Mouse (Mus musculus) cerebellum, postnatal 14 days (tissue): ENCODE measurements around the gene Snx25.
A peak's percentile ranks its signal among the peaks of the same experiment; 100 is the strongest.
"Not testable (repeated sequence)": the region's sequence is repeated elsewhere in the genome, so short reads cannot be mapped to it uniquely, and the experiment has no call there.

Experiments
- DNase-seq, 2 experiments: peaks; one replicate each; pipeline ENCODE4 v3.0.0; 2021; ENCODE audit warnings: mixed read lengths in 2 of 2

The Snx25 gene

DNA sequence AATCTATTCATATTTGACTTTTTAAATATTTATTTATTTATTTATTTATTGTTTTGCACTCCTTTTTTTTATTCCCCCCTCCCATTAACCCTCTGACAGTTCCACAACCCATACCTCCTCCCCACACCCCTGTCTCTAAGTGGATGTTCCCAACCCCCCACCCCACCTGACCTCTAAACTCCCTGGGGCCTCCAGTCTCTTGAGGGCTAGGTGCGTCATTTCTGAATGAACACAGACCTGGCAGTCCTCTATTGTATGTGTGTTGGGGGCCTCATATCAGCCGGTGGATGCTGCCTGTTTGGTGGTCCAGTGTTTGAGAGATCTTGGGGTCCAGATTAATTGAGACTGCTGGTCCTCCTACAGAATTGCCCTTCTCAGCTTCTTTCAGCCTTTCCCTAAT is 16.4 kb downstream of the Snx25 start:
- DNase-seq, result not testable (repeated sequence)

DNA sequence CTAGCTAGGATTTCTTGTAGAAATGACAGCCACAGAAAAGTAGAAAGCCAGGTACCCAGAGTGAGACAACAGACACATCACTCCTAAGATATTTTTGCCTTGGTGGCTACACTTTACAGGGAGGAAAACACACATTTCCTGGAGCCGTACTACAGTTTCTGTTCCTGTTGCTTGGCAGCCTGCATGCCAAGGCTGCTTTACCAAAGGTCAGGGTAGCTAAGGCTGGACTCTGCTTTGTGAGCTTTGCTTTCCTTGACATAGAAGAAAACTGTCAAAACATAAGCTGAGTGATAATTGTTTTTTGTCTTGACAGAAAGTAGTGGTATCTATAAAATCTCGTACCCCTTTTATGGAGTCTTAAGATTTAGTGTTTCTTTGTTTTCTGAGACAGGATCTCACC is 21.5 kb downstream of the Snx25 start:
- DNase-seq, result no peak

DNA sequence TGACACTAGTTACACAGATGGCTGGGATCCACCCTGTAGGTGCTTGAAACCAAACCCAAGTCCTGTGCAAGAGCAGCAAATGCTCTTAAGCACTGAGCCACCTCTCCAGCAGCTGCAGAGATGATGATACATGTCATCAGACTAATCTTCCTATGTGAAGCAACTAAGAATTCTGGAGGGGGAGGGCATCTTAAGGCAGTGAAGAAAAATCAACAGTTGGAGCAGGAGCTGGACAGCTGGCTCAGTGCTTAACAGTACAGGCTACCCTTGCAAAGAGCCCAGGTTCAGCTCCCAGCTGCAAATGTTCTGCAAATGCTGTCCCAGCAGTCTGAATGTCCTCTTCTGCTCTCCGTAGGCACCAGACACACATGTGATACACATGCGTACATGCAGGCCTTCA is 29.5 kb downstream of the Snx25 start:
- no peak for DNase-seq

DNA sequence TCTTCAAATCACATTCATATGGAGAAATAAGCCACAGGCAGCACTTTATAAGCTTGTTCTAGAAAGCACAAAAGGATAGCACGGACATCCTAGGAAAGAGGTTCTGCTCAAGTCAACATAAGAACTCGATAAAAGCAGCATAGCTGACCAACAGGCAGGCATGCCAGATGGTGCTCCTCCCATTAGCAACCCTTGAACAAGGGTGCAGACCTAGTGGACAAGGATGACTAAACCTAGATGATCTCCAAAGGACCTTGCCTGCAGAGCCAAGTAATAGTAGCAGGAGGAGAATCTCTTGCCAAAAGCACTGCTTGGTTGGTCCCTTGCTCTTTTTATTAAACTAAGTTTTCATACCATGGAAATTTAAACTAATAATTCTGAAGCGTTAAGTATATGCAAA is 32.8 kb downstream of the Snx25 start:
- no peak for DNase-seq

DNA sequence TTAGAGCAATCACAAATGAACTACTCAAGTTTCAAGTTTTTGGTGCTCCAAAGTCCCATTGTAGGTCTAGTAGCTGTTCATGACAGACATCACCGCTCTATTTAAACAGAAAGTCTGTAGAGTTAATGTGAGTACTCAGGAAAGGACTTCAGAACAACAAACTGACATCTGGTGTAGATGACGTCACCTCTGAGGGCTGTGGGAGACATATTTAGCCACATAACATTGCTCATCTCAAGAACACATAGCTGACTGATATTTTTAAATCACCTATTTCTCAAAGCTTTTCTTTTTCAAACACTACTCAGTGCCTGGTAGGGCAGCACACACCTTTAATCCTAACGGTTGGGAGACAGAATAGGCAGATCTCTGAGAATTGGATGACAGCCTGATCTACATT is 34.8 kb downstream of the Snx25 start:
- no peak for DNase-seq

DNA sequence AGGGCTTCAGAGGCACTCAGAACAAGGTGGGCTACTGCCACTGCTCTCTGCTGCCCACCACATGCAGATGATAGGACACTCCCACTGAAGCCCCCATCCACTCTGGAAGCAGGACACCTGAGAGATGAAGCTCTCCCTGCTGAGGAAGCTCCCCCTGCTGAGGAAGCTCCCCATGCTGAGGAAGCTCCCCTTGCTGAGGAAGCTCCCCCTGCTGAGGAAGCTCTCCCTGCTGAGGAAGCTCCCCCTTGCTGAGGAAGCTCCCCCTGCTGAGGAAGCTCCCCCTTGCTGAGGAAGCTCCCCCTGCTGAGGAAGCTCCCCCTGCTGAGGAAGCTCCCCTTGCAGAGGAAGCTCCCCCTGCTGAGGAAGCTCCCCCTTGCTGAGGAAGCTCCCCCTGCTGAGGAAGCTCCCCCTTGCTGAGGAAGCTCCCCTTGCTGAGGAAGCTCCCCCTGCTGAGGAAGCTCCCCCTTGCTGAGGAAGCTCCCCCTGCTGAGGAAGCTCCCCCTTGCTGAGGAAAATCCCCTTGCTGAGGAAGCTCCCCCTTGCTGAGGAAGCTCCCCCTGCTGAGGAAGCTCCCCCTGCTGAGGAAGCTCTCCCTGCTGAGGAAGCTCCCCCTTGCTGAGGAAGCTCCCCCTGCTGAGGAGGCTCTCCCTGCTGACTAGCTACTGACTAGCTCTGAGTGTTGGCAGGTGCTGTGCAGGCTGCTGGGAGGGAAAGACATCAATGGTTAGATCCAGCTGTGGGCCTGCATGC is 38.4 kb downstream of the Snx25 start:
- DNase-seq, result not testable (repeated sequence)

DNA sequence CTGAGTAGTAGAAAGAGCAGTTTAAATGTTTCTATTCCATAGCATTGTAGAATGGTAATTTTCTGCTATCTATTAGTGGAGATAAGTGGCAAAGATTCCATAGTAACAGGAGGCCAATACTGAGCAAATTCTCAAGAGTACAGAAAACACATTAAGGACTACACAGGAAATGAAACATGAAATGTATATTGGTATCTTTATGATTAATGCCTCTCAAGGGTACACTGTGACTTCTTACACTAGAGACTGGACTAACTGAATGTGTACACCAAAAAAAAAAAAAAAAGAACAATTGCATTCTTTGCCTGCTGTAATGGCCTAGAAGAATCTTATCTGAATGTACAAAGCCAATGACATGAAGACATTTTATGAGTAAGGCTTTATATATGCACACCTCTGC is 44.3 kb downstream of the Snx25 start:
- DNase-seq, result no peak

DNA sequence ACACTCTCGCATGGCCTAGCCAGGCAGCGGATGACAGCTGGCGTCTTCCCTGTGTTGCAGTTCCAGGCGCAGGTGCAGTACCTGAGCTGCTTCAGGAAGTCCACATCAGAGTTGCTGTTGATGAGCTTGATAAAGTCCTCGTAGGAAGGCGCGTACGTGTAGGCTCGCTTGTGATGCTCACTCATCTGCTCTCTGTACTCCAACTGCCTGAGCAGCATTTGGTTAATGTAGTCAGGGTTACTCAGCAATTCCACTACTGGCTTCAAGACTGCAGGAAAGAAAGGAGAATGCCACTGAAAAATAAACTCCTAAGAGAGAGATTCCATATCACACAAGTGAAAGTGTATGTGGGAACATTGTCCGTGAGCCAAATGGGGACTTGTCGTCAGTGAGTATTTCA is 48.5 kb downstream of the Snx25 start:
- DNase-seq, result no peak

DNA sequence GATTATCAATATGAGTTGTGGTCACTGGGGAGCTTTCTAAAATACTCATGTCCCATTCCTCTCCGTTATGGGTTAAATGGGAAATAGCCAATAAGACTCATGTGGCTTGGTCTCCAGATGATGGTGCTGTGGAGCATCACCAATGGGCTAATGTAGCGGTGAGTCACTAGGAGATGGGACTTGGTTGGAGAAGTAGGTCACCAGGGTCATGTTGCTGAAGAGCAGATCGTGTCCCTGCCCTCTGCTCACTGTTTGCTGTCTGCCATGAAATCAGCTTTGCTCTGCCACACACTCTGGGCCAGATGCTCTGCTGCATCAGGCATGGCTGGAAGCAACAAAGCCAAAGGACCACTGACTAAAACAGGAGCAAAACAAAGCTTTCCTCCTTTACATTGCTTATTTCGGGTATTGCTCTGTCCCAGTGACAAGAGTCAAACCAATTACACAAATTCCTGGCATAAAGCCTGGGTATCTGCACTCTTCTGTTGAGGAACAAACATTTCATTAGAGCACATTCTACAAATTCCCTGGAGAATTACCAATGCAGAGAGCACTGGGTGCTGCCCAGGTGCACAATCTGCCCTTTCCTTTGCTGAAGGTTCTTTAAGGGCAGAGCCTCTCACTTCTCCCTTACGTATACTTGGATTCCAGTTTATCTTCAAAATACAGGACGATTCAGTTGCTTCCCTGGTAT is 59.1 kb downstream of the Snx25 start:
- no peak for DNase-seq

DNA sequence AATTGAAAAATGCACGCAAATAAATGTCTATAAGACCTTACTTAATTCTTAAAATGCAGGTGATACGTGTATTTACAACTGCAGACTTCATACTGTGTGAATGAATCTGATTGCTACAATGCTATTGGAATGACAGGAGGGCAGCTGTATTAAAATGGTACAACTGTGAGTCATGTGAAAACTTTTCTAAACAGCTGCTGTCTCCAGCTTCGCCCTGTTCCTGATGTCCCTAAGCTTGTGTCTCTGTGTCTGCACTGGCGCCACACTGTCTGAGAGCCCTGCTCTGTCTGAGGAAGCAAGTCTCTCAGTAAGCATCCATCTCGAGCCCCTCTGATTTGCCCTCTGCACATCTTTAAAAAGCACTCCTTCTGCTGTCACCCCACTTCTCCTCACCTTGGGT is 68.8 kb downstream of the Snx25 start:
- DNase-seq, result no peak

DNA sequence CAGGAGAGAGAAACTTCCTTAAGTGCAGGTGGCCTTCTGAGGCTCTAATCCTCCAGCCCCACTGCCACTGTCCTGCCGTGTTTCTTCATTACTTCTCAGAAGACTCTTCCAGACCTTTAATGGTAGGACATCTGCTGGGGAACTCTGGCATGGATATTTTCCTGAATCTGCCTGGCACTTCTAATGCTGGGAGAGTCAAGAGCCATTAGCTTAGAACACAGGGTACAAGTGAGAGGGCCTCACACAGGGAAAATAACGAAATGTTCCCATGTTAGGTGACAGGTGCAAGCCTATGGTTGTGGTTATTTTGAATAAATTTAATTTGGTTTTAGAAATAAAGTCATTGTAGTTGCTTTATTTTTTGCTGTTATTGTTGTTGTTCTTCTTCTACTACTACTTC is 70.9 kb downstream of the Snx25 start:
- DNase-seq, result no peak

DNA sequence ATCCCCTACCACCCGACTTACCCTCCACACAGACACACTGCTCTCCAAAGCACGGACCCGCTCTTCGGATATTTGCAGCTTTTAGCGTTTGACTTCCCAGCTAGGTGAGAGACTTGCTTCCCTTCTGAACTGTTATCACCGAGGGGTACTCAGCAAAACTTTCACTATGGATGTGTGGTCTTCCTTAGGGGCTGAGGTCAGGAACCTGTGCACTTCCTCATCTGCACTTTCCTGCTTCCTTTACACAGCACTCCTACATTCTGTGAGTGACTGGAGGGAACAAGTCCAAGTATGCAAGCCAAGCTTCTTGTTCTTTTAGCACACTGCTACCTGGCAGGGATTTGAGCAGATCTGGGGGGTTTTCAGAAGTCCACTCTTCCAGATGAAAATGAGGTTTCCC is 73.1 kb downstream of the Snx25 start:
- DNase-seq, result no peak

DNA sequence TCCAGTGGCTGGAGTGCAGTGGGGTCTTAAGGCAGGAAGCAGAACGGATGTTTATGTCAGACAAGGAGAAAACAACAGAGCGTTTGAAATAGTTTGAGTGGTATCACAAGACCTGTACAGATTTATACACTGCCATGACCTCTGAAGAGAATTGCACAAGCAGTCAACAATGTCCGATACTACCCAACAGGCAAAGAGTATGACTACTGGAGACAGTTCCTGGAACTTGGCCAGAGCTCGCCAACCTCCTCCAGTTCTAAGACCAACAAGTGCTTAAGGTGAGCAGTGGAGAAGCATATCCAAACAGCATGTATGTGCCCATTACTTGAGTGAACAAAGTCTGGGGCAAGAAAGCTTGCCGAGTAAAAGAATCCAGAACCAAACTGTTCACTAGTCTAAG is 76.7 kb downstream of the Snx25 start:
- DNase-seq, result no peak

DNA sequence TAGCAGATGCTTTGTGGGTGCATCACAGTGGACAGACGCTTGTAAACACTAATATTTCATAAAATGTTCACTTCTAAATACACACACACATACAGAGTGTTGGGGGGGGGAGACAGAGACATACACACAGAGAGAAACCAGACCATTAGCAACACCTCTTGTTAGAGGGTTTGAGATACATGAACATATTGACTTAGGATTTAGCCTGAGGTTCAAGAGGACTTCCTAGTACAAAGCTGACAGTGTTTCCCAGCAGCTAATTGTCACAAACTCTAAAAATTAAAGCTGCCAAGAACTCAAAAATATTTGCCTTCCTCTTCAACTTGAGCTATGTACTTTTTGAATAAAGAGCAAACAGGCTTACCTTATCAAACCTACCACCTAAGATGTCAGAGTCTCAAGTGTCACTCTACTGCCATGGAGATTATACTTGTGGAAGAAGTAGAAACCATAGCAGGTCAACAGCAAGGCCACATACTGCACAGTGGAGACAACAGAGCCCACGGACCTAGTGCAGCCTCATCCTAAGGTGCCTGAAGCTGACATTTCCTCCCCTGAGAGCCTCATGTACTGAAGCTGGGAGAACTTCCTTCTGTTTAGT is 78.3 kb downstream of the Snx25 start:
- no peak for DNase-seq

DNA sequence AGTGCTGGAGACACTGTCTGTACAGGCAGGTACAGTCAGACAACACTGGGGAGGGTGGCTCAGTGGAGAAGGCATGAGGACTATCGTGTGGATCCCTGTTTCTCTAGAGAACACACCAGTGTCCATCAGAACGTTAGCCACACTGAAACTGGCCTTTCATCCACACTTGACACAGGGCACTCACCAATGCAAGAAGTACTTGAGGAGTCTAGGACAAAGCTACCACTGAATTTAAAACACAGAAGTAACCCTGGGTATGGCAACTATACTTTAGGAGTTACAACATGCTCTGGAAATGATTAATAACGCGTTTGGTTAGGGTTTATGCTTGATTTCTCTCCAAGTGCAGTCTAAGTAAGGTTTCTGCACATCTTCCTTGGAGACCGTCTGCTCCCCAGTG is 79.2 kb downstream of the Snx25 start:
- DNase-seq, result no peak

DNA sequence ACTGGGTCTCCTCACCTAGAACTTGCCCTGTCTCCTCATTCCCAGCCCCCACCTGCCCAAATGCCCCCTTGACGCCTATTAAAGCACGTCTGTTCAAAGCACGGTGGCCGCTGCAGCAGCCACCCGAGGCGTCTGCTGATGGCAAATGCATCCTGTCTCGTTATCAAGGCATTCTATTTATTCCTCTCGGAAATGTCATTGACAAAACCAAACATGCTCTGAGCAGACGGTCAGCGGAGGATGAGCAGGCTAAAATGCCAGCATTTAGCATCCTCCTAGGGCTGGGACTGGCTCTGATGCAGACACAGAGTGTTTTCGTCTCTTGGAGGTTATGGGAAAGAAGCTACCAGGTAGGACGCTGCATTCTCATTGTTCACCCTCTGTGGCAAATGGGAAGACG is 111.7 kb downstream of the Snx25 start:
- DNase-seq, result no peak

DNA sequence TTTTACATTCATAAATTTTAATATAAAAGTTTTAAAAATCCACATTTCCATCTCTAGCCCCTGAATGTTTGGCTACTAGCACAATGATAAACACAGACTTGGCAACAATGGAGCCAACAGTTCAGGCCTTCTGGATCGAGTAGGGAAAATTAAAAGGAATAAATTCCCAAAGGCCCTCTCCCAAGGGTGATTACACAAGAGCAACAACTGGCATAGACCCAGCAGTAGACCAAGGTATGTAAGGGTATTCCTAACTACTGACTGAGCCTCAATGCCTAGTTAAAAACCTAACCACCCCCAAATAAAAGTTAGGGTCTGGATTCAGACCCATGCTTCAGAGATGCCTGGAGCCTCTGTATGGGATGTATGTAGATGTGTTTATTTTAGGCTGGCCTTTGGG is 112.3 kb downstream of the Snx25 start:
- DNase-seq, result no peak

DNA sequence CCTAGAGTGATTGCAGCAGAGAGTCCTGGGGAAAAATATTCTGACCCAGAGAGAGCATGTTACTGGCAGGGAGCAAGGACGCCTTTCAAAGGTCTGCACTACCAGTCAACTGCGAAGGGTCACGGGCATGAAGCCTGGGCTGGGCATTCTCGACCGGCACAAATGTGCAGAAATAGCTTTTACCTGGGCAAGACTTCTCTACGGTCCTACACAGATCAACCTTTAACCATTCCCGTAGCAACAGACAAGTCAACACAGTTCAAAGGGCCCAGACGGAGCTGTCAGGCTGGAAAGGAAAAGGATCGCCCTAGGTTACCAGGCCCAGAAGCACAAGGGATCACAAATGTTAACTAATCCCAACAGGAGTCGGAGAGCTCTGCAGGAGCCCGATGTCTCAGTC is 115.7 kb downstream of the Snx25 start:
- DNase-seq, result no peak

DNA sequence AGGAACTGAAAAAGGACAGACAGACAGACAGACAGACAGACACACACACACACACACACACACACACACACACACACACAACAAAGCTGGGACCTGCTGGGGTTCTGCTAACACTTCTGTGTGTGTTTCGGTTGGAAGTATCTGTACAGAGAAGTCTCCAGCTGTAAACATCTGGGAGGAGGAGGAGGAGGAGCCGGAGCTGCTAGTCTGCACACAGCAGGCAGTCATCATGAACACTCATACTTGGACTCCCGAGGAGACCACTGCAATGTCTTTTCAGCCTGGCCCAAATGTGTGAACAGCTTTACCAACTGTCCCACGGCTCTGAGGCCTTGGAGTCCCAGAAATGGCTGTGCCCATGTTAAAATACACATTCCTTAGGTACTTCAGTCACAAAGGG is 127.6 kb downstream of the Snx25 start:
- no peak for DNase-seq

DNA sequence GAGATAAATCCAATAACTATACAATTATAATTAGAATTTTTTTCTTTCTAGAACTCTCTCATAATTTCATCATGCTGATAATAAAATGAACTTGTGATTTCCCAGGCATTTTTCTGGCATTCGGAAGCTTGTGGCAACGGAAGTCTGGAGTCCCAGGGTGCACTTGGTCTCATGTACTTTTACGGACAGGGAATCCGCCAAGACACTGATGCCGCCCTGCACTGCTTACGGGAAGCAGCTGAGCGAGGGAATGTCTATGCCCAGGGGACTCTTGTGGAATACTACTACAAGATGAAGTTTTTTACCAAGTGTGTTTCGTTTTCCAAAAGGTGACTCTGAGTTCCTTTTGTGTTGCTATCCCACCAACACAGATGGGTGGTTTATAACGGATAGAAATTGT is 129.2 kb downstream of the Snx25 start:
- DNase-seq, result no peak

DNA sequence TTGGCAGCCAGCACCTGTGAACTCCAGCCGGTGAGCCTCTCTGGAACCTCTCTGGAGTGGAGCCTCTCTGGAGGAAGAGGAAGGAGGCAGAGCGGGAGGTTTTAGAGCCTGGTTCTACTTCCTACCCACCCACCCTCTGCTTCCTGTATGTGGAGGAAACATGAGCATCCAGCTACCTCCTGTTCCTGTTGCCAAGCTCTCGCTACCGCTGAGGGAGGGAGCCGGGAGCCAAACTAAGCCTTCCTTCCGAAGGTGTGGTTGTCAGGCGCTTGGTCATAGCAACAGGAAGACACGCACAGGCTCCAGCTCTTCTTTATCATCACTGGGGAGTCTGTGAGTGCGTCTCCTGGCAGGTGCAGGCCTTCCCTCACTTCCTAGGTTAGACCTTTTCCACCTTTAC is 129.8 kb downstream of the Snx25 start:
- DNase-seq, result no peak

DNA sequence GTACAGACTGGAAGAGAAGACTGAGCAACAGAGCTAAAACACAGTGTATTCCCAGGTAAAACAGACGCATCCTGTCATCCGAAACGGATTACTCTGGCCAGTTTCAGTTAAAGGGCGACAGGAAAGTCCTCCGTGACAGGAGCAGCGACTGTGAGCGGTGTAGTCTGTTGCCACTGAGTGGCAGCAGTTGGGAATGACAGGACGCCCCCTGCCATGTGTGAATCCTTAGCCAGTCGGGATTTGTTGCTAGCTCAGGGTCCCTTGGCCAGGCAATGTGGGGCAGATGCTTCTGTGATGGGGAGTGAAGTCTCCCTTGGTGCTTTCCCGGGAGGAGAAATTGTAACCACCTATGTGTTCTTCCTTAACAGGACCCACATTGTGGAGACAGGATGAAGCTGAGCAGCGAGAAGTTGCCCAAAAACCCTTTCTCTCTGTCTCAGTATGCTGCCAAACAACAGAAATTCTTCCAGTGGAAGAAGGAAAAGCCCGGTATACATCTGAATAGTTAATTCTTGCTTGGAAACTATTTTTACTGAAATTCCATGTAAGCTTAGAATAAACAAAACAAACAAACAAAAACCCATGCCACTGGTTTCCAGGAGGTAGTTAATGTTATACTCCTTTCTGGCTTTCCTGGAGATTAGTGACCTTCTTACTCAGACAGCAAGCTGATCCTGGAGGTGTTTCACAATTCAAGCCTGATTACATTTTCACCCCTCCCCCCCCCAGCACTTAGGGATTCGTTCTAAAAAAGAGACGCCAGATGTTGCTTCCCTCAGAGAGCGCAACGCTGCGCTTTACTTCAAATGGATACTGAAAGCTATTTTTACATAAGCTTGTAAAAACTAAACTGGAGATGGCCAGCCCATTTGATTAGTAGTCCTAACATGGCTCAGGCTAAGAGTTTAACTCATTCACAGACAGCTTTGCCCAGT is 140.9 kb downstream of the Snx25 start:
- DNase-seq, result peak; percentile 57 to 72

DNA sequence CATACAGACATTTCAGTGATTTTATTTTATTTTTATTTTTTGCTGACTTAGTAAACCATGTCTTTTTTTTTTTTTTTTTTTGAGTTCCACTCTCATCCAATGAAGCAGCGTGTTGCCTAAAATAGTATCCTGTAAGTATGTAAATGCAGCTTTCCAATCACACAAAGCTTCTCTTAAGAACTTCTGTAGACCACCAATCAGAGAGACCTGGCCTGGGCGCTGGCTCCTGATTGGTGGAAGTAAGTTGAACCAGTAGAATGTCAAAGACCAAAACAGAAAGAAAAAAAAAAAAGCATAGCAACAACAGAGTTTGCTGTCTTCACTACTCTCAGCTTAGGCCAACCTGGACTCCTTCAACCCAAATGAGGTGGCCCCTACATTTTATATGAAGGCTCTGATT is 141.7 kb downstream of the Snx25 start:
- DNase-seq, result peak; percentile 28
